Mouse (Mus musculus) MEL (cell line): Measurements from ENCODE around the gene Nlrp6. TPM values are rescaled to one million over a fixed set of nuclear protein-coding genes. Genes with fewer than 3 reads are reported as not detected.

Source experiments
- DNase-seq: peaks from one replicate; pipeline ENCODE4 v3.0.0; 2011; ENCODE audit warnings: low read depth, low spot score
- H3K27ac ChIP-seq: 2 replicates; pipeline ENCODE4 v1.5.1; 2012; ENCODE audit warnings: low read depth, mild to moderate bottlenecking, control low read depth, low read length, moderate library complexity; ENCODE audit not compliant: control insufficient read depth
- H3K27me3 ChIP-seq, 2 experiments: fragments of 150-350 bp in 1 of 2; sonication (generic) in 1 of 2; 2 replicates each; pipeline ENCODE4 v1.6.1; 2012; ENCODE audit warnings: low read length in 2 of 2, mild to moderate bottlenecking in 2 of 2, improper control_type of control experiment in 1 of 2, moderate library complexity in 1 of 2; ENCODE audit not compliant: insufficient read depth in 2 of 2, control insufficient read depth in 1 of 2
- H3K36me3 ChIP-seq, 2 experiments: 2 replicates each; pipeline ENCODE4 v1.6.1; 2012 to 2014; ENCODE audit warnings: low read length in 2 of 2, improper control_type of control experiment in 1 of 2, inconsistent platforms in 1 of 2, mild to moderate bottlenecking in 1 of 2; ENCODE audit not compliant: insufficient read depth in 2 of 2, control insufficient read depth in 1 of 2
- H3K4me1 ChIP-seq, 2 experiments: fragments of 150-350 bp in 1 of 2; sonication (generic) in 1 of 2; 2 replicates each; pipeline ENCODE4 v1.6.1; 2012; ENCODE audit warnings: low read length in 2 of 2, improper control_type of control experiment in 1 of 2, mild to moderate bottlenecking in 1 of 2; ENCODE audit not compliant: insufficient read depth in 2 of 2, control insufficient read depth in 1 of 2
- H3K4me3 ChIP-seq, 2 experiments: fragments of 150-350 bp in 1 of 2; sonication (generic) in 1 of 2; 2 replicates each; pipeline ENCODE4 v1.5.1; 2012; ENCODE audit warnings: low read depth in 2 of 2, low read length in 2 of 2, mild to moderate bottlenecking in 2 of 2, moderate library complexity in 2 of 2, control low read depth in 1 of 2, improper control_type of control experiment in 1 of 2; ENCODE audit not compliant: control insufficient read depth in 1 of 2, insufficient read depth in 1 of 2
- H3K79me2 ChIP-seq: 2 replicates; pipeline ENCODE4 v1.6.1; 2012; ENCODE audit warnings: mild to moderate bottlenecking, low read length, moderate library complexity; ENCODE audit not compliant: control insufficient read depth, poor library complexity, insufficient read depth
- H3K9ac ChIP-seq: 2 replicates; pipeline ENCODE4 v1.6.1; 2012; ENCODE audit warnings: low read depth, mild to moderate bottlenecking, control low read depth, low read length, moderate library complexity; ENCODE audit not compliant: control insufficient read depth, poor library complexity, severe bottlenecking
- H3K9me3 ChIP-seq: fragments of 150-350 bp; sonication (generic); replicated peaks from 2 replicates; pipeline ENCODE4 v1.6.1; 2012; ENCODE audit warnings: mild to moderate bottlenecking, low read length, improper control_type of control experiment, moderate library complexity; ENCODE audit not compliant: insufficient read depth
- BHLHE40 ChIP-seq: IDR thresholded peaks from 2 replicates; pipeline ENCODE4 v1.6.1; 2012; ENCODE audit warnings: low read depth, mild to moderate bottlenecking, inconsistent platforms, low read length, improper control_type of control experiment, borderline replicate concordance
- CHD2 ChIP-seq: IDR thresholded peaks from 2 replicates; pipeline ENCODE4 v1.6.1; 2011; ENCODE audit warnings: low read length, improper control_type of control experiment
- CTCF ChIP-seq, 3 experiments: IDR thresholded peaks in 2 of 3; conservative IDR thresholded peaks in 1 of 3; 2 replicates each; pipeline ENCODE4 v1.5.1; 2011 to 2012; ENCODE audit warnings: low read length in 3 of 3, low read depth in 2 of 3, mild to moderate bottlenecking in 2 of 3, improper control_type of control experiment in 1 of 3, inconsistent platforms in 1 of 3, mixed read lengths in 1 of 3, moderate library complexity in 1 of 3; ENCODE audit not compliant: control insufficient read depth in 1 of 3, insufficient read depth in 1 of 3, poor library complexity in 1 of 3, severe bottlenecking in 1 of 3
- ELF1 ChIP-seq: IDR thresholded peaks from 2 replicates; pipeline ENCODE4 v1.6.1; 2014; ENCODE audit warnings: low read depth, mild to moderate bottlenecking, inconsistent platforms, low read length, improper control_type of control experiment, moderate library complexity
- GATA1 ChIP-seq: IDR thresholded peaks from 2 replicates; pipeline ENCODE4 v1.6.1; 2011; ENCODE audit warnings: low read depth, low read length, improper control_type of control experiment
- JUND ChIP-seq: IDR thresholded peaks from 2 replicates; pipeline ENCODE4 v1.6.1; 2011; ENCODE audit warnings: low read depth, mild to moderate bottlenecking, improper control_type of control experiment, low read length
- KAT2A ChIP-seq: conservative IDR thresholded peaks from 2 replicates; pipeline ENCODE4 v1.6.1; 2012; ENCODE audit warnings: low read depth, low read length, improper control_type of control experiment, inconsistent platforms
- MAFK ChIP-seq: IDR thresholded peaks from 2 replicates; pipeline ENCODE4 v1.6.1; 2011; ENCODE audit warnings: low read depth, mild to moderate bottlenecking, low read length, improper control_type of control experiment, borderline replicate concordance
- MAX ChIP-seq: IDR thresholded peaks from 2 replicates; pipeline ENCODE4 v1.6.1; 2011; ENCODE audit warnings: low read length, improper control_type of control experiment
- MEF2A ChIP-seq: IDR thresholded peaks from 2 replicates; pipeline ENCODE4 v1.6.1; 2014; ENCODE audit warnings: low read depth, mild to moderate bottlenecking, inconsistent platforms, low read length, improper control_type of control experiment; ENCODE audit not compliant: poor library complexity, insufficient replicate concordance, severe bottlenecking; ENCODE audit errors: extremely low read depth
- MXI1 ChIP-seq: IDR thresholded peaks from 2 replicates; pipeline ENCODE4 v1.6.1; 2011; ENCODE audit warnings: mild to moderate bottlenecking, low read depth, low read length, improper control_type of control experiment
- MYB ChIP-seq: IDR thresholded peaks from 2 replicates; pipeline ENCODE4 v1.6.1; 2011; ENCODE audit warnings: mild to moderate bottlenecking, low read depth, low read length, improper control_type of control experiment
- MYC ChIP-seq: IDR thresholded peaks from 2 replicates; pipeline ENCODE4 v1.6.1; 2011; ENCODE audit warnings: low read depth, mild to moderate bottlenecking, low read length, improper control_type of control experiment, moderate library complexity
- NRF1 ChIP-seq: IDR thresholded peaks from 2 replicates; pipeline ENCODE4 v1.6.1; 2014; ENCODE audit warnings: low read depth, mild to moderate bottlenecking, inconsistent platforms, low read length, improper control_type of control experiment, moderate library complexity; ENCODE audit not compliant: poor library complexity, insufficient read depth, severe bottlenecking
- POLR2A ChIP-seq, 2 experiments: IDR thresholded peaks; 2 replicates each; pipeline ENCODE4 v1.6.1; 2011 to 2012; ENCODE audit warnings: low read length in 2 of 2, mild to moderate bottlenecking in 2 of 2, control low read depth in 1 of 2, improper control_type of control experiment in 1 of 2, low read depth in 1 of 2, moderate library complexity in 1 of 2; ENCODE audit not compliant: control insufficient read depth in 1 of 2, insufficient read depth in 1 of 2, poor library complexity in 1 of 2
- RAD21 ChIP-seq: IDR thresholded peaks from 2 replicates; pipeline ENCODE4 v1.6.1; 2011; ENCODE audit warnings: mild to moderate bottlenecking, low read depth, low read length, improper control_type of control experiment
- RCOR1 ChIP-seq: IDR thresholded peaks from 2 replicates; pipeline ENCODE4 v1.6.1; 2012; ENCODE audit warnings: low read depth, mild to moderate bottlenecking, inconsistent platforms, low read length, improper control_type of control experiment
- SIN3A ChIP-seq: IDR thresholded peaks from 2 replicates; pipeline ENCODE4 v1.6.1; 2012; ENCODE audit warnings: low read length, improper control_type of control experiment, inconsistent platforms
- SMC3 ChIP-seq: IDR thresholded peaks from 2 replicates; pipeline ENCODE4 v1.6.1; 2011; ENCODE audit warnings: low read depth, low read length, improper control_type of control experiment
- TAL1 ChIP-seq: IDR thresholded peaks from 2 replicates; pipeline ENCODE4 v1.6.1; 2012; ENCODE audit warnings: mild to moderate bottlenecking, inconsistent platforms, low read length, moderate library complexity, mixed read lengths
- TCF12 ChIP-seq: IDR thresholded peaks from 2 replicates; pipeline ENCODE4 v1.6.1; 2014; ENCODE audit warnings: low read depth, mild to moderate bottlenecking, inconsistent platforms, low read length, improper control_type of control experiment, moderate library complexity
- UBTF ChIP-seq: IDR thresholded peaks from 2 replicates; pipeline ENCODE4 v1.6.1; 2012; ENCODE audit warnings: low read depth, mild to moderate bottlenecking, inconsistent platforms, low read length, improper control_type of control experiment, moderate library complexity, borderline replicate concordance; ENCODE audit not compliant: insufficient read depth
- USF1 ChIP-seq: IDR thresholded peaks from 2 replicates; pipeline ENCODE4 v1.6.1; 2014; ENCODE audit warnings: low read depth, mild to moderate bottlenecking, inconsistent platforms, low read length, improper control_type of control experiment, moderate library complexity
- USF2 ChIP-seq, 2 experiments: IDR thresholded peaks; 2 replicates each; pipeline ENCODE4 v1.6.1; 2011 to 2012; ENCODE audit warnings: improper control_type of control experiment in 2 of 2, low read length in 2 of 2, borderline replicate concordance in 1 of 2, inconsistent platforms in 1 of 2, low read depth in 1 of 2, mild to moderate bottlenecking in 1 of 2; ENCODE audit not compliant: insufficient read depth in 1 of 2
- ZC3H11A ChIP-seq: IDR thresholded peaks from 2 replicates; pipeline ENCODE4 v1.6.1; 2012; ENCODE audit warnings: low read depth, mild to moderate bottlenecking, inconsistent platforms, low read length, improper control_type of control experiment
- ZKSCAN1 ChIP-seq: IDR thresholded peaks from 2 replicates; pipeline ENCODE4 v1.6.1; 2012; ENCODE audit warnings: low read depth, mild to moderate bottlenecking, inconsistent platforms, low read length, improper control_type of control experiment, moderate library complexity
- ZMIZ1 ChIP-seq: IDR thresholded peaks from 2 replicates; pipeline ENCODE4 v1.6.1; 2012; ENCODE audit warnings: low read depth, mild to moderate bottlenecking, inconsistent platforms, low read length, improper control_type of control experiment, moderate library complexity
- ZNF384 ChIP-seq: IDR thresholded peaks from 2 replicates; pipeline ENCODE4 v1.6.1; 2012; ENCODE audit warnings: low read depth, mild to moderate bottlenecking, inconsistent platforms, low read length, improper control_type of control experiment
- polyA plus RNA-seq, 2 experiments: library from polyadenylated mRNA; stranded (reverse) in 1 of 2; unstranded in 1 of 2; fragments of >175 nt in 1 of 2; fragments of >200 nt in 1 of 2; gene quantifications; 2 replicates each; pipeline versions ENCODE4 v1.2.1 to v1.2.4; 2012; ENCODE audit warnings: low replicate concordance in 2 of 2, low read depth in 1 of 2; ENCODE audit not compliant: insufficient read length in 2 of 2, insufficient read depth in 1 of 2, missing spikeins in 1 of 2
- total RNA-seq: library from RNA; depleted of rRNA; stranded (reverse); fragments of 300-350 nt; gene quantifications from 2 replicates; pipeline ENCODE4 v1.2.3, GENCODE M21; 2012

Nlrp6 gene
- total and polyA plus RNA-seq, 3 experiments: not detected

DNA sequence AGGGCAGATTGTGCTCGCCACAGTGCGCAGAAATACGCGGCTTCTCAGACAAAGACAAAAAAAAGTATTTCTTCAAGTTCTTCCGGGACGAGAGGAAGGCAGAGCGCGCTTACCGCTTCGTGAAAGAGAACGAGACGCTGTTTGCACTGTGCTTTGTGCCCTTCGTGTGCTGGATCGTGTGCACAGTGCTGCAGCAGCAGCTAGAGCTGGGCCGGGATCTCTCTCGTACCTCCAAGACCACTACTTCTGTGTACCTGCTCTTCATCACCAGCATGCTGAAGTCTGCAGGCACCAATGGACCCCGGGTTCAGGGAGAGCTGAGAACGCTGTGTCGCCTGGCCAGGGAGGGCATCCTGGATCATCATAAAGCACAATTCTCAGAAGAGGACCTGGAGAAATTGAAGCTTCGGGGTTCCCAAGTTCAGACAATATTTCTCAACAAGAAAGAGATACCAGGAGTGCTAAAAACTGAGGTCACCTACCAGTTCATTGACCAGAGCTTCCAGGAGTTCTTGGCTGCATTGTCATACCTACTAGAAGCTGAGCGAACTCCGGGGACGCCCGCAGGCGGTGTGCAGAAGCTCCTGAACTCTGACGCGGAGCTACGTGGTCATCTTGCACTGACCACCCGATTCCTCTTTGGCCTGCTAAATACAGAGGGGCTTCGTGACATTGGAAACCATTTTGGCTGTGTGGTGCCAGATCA, 2.5 kb downstream of the Nlrp6 start:
- H3K9ac ChIP-seq: no peak overlapping the region
- peaks cover 0 to 2% of the 10 kb centered on the region in 2 experiments; a peak in 2 of 4 replicates for H3K36me3 ChIP-seq
- H3K27me3 ChIP-seq: peaks cover 0 to 9% of the 10 kb centered on the region in 2 experiments; a peak in 3 of 4 replicates
- H3K4me1 ChIP-seq: peaks cover 0 to 9% of the 10 kb centered on the region in 2 experiments; a peak in 1 of 4 replicates
- no peak overlapping the region for H3K27ac ChIP-seq
- H3K4me3 ChIP-seq: no peak overlapping the region
- H3K79me2 ChIP-seq: no peaks in the 10 kb centered on the region
- no peak for TF ChIP-seq RCOR1
- TF ChIP-seq MAFK: no peak
- TF ChIP-seq MAX: no peak
- no peak for TF ChIP-seq ZC3H11A
- no peak for TF ChIP-seq ZNF384
- TF ChIP-seq CHD2: no peak
- no peak for TF ChIP-seq MYB
- no peak for TF ChIP-seq USF1
- TF ChIP-seq ZMIZ1: no peak
- TF ChIP-seq ELF1: no peak
- TF ChIP-seq RAD21: no peak
- TF ChIP-seq SMC3: no peak
- no peak for TF ChIP-seq BHLHE40
- no peak for TF ChIP-seq MXI1
- TF ChIP-seq MEF2A: no peak
- TF ChIP-seq NRF1: no peak
- no peak for TF ChIP-seq TCF12
- TF ChIP-seq CTCF (IDR thresholded peaks at IDR 0.05 in 2 of 3, conservative IDR thresholded peaks at IDR 0.05 in 1 of 3; ENCODE audit: control insufficient read depth in 1 of 3, insufficient read depth in 1 of 3, low read depth in 2 of 3, low read length in 3 of 3, poor library complexity in 1 of 3, severe bottlenecking in 1 of 3): no peak
- no peak for TF ChIP-seq MYC
- no peak for TF ChIP-seq KAT2A
- H3K9me3 ChIP-seq: no peaks in the 10 kb centered on the region
- no peak for DNase-seq

DNA sequence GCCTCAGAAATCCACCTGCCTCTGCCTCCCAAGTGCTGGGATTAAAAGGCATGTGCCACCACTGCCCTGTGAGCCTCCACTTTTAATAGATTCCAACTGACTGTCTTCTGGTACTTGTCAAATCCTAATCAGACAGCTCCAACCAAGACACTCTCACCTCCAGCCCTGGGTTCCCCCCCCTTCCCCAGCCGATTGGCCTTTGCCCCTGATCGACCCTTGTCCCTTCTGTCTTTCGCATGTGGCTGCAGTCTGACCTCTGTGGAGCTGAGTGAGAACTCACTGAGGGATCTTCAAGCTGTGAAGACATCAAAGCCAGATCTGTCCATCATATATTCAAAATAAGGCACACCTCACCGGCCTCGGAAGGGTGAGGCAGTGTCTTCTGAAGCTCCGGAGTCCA, 6.5 kb downstream of the Nlrp6 start:
- TF ChIP-seq JUND (no peak), MAFK (no peak), TAL1 (no peak), SIN3A (no peak), KAT2A (no peak), ELF1 (no peak), USF2 (IDR thresholded peaks at IDR 0.05; ENCODE audit: borderline replicate concordance in 1 of 2, insufficient read depth in 1 of 2, low read depth in 1 of 2, low read length in 2 of 2) (no peak), ZKSCAN1 (no peak), GATA1 (no peak), RCOR1 (no peak), USF1 (no peak), MYC (no peak), POLR2A (IDR thresholded peaks at IDR 0.05; ENCODE audit: control insufficient read depth in 1 of 2, insufficient read depth in 1 of 2, low read depth in 1 of 2, low read length in 2 of 2, poor library complexity in 1 of 2) (no peak), UBTF (no peak)
- Histone ChIP-seq H3K79me2 (no peaks in the 10 kb centered on the region), H3K4me3 (no peak overlapping the region), H3K4me1 (no peaks in the 10 kb centered on the region), H3K9ac (no peak overlapping the region), H3K27me3 (peaks cover 11 to 20% of the 10 kb centered on the region in 2 experiments), H3K9me3 (no peaks in the 10 kb centered on the region), H3K27ac (no peak overlapping the region), H3K36me3 (no peaks in the 10 kb centered on the region)
- no peak for DNase-seq
